Mouse (Mus musculus): ENCODE results near the gene Khdc1a.
"Not testable (repeated sequence)": the region's sequence is repeated elsewhere in the genome, so short reads cannot be mapped to it uniquely, and the experiment has no call there.

The Khdc1a gene

DNA sequence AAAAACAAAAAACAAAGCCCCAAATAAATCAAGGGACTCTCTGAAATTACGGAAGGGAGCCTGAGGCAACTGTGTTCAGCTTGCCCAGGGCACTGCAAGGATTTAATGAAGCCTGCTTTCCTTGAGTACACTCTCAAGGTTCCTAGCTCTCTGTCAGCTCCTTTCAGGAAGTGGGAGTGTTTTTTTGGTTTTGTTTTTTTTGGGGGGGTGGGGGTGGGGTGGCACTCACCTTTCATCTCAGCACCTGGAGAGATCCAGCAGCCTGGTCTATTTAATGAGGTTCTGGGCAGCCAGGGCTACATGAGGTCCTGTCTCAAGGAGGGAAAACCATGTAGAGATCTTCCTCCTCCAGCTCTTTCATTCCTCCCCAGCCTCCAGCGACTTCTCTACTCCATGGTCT, at the start of gene Khdc1a:
Gene Khdc1a (plus strand): TSS at position 301 of the 400 bp plus-strand sequence.
- CTCF ChIA-PET: no interaction called here

DNA sequence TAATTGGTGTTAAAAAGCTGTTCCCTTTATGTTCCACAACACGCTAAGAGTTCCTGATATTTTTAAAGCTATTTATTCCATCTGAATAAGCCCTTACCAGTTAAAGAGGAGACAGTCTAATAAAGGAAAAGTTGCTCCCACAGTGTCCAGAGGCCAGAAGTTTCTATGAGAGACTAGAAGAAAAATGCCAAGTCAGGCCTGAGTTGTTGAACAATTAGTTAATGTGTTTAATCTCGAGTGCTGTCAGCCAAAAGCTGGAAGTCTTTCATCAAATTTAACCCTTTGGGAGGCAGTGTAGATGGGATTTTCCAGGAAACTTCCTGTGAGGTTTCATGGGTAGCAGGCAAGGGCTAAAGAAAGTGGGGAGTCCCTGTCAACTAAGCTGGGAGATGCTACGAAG, 49.6 kb upstream of the Khdc1a start:
- CTCF ChIA-PET: no interaction called here

DNA sequence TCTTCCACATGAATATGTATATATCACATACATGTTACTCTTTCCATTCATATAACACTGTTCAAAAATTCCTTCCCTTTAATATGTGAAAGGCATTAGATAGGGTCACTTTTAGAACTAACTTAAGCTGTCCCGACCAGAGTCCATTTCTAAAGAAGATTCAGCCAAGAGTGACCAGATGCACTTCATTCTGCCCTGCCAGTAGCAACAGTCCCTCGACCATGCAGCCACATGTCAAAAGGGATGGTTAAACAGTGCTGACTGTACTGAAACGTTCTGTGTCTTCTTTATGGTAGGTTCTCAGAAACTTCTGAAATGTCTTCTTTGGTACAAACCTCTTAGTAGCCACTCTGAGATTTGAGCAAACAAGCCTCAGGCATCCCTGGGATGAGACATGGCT, 47.8 kb upstream of the Khdc1a start:
- CTCF ChIA-PET: no interaction called here

DNA sequence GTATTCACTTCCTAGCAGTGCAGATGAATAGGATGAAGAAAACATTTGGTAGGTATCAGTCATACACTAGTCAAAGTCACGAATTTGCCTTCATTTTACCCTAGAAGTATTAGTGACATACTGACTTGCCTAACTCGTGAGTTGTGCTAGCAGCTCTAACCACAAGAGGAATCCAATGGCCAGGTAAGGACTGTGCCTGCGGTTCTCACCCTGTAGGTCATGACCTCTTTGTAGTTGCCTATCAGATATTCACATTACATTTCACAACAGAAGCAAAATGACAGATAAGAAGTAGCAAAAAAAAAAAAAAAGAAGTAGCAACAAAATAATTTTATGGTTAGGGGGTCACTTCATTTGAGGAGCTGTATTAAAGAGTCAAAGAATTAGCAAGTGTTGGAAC, 45.3 kb upstream of the Khdc1a start:
- CTCF ChIA-PET: interaction anchor here (0.7 kb wide), 1 partner anchor 60 kb away, joined by 4 read pairs; no protein-coding TSS in a partner anchor

DNA sequence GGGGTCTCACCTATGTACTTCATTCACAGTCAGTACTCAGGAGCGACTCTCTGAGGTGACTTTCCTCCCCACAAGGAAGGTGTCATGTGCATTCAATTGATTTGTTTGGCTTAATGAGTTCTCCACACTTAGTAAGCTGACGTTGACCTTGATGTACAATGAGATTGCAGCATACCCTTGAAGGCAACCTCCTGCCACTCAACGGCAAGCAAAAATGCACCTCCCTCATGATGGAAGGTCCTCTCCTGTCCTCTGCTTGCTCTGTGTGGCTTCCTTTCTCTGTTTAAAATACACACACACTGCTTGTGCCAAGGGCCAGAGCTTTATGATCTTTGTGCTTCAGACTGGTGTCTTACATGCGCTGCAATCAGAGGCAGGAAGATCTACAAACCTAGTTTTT, 44.8 kb upstream of the Khdc1a start:
- CTCF ChIA-PET: interaction anchor here (0.7 kb wide), 1 partner anchor 60 kb away, joined by 4 read pairs; no protein-coding TSS in a partner anchor

DNA sequence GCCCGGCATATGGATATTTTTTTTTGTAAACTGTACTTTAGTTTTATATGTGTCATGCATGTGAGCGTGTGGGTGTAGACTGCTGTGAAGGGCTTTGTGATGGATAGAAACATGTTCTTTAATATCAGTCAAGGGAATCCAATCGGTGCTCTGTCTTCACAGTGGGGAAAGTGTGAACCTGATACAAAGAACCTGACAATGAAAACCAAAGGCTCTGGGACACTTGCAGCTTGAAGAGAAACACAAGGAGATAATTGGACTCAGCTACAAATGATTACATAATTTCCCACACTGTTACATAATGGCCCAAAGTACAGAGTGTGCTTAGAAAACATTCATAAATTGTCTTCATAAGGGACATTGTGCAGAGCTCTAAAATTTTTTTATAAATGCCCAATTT, 44.0 kb upstream of the Khdc1a start:
- CTCF ChIA-PET: interaction anchor here (0.6 kb wide), 1 partner anchor 13 kb away, joined by 10 read pairs; no protein-coding TSS in a partner anchor

DNA sequence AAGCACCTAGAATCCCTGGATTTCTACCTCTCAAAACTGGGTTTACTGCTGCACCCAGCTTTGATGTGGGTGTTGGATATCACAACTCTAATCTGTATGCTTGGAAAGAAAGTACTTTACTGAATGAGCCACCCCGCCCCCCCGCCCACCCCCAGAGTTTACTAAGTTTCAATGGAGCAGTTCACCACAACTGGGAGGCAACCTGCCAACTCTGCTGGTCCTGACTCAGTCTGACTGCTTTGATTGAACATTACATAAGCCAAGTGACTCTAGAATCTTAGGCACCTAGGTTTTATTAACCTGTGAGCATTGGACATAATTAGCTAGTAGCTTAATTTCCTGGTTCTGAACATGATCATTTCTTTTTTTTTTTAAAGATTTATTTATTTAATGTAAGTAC, 35.1 kb upstream of the Khdc1a start:
- CTCF ChIA-PET: no interaction called here

DNA sequence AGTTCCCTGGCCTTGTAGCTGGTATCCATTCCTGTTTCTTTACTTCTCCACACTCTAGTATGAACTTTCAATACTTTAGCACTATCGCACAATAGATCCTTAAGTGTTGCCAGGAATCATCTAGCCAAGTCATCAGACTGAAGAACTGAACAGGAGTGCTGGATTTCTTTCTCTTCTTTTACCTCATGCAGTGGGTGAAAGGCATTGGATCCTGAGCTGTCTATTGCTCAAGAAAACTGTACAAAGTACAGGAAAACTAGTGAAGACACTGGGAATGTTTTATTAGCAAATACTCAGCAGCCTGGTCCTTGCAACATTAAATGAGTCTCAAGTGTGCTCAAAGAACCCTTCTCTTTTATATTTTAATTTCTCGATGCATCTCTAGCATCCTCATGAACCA, 33.7 kb upstream of the Khdc1a start:
- CTCF ChIA-PET: interaction anchor here (0.9 kb wide), 1 partner anchor 45 kb away, joined by 3 read pairs; no protein-coding TSS in a partner anchor

DNA sequence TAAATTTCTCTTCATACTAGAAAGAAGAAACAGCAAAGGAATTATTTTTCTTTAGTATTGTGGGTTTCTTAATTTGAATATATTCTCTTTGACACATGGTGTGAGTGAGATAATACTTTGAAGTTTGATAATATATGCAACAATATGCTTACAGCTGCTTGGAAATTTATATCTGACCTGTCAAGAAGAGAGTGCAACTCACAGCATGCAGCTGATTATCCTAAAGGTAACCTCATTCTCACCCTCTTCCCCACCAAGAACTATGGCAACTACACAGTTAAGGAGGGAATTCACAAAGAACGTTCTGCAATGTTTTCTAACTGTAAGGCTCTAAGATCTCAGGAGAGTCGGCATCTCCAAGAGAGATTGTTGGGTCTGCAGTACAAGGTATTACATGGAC, 33.1 kb upstream of the Khdc1a start:
- CTCF ChIA-PET: no interaction called here

DNA sequence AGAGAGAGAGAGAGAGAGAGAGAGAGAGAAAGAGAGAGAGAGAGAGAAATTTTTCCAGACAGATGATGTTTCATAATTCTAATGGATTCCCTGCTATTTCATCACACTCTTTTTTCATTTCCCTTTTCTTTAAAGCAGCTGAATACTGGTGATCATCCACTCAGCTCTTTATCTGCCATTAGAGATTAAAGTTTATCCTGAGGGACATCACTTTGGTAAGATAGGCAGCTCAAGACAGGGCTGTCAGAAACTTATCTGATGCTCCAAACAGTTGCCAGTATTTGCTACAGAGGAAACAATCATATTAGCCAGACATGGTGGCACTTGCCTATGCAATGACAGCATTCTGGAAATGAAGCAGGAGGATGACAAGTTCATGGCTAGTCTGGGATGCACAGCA, 31.2 kb upstream of the Khdc1a start:
- CTCF ChIA-PET: no interaction called here

DNA sequence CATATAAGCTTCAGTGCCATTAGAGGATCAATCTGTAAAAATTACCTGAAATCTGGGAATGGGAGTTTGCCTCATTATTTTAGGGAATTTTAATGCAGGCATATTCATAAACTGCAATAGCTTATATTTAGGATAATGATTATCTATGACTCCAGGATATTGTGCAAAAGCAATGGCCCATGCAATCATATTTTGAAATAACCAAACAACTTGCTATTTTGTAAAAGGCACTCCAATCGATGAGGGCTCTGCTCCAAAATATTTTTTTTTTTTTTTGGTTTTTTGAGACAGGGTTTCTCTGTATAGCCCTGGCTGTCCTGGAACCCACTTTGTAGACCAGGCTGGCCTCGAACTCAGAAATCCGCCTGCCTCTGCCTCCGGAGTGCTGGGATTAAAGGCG, 29.2 kb upstream of the Khdc1a start:
- CTCF ChIA-PET: not testable (repeated sequence)

DNA sequence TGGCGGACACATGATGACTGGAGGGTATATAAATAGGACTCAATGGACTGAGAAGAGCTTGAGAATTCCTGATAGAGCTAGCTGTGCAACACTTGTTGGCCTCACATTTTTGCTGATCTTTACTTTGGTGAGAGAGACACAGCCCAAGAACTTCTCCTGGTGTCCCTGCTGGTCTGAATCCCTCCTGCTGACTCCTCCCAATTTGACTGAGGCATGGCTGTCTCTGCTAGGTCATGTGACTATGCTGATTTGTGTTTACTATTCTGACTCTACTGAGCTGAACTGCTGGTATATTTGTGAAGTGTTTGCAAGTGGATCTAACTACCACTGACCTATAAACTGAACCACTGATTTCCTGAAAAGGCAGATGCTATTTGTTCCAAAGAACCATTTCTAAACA, 27.8 kb upstream of the Khdc1a start:
- CTCF ChIA-PET: no interaction called here

DNA sequence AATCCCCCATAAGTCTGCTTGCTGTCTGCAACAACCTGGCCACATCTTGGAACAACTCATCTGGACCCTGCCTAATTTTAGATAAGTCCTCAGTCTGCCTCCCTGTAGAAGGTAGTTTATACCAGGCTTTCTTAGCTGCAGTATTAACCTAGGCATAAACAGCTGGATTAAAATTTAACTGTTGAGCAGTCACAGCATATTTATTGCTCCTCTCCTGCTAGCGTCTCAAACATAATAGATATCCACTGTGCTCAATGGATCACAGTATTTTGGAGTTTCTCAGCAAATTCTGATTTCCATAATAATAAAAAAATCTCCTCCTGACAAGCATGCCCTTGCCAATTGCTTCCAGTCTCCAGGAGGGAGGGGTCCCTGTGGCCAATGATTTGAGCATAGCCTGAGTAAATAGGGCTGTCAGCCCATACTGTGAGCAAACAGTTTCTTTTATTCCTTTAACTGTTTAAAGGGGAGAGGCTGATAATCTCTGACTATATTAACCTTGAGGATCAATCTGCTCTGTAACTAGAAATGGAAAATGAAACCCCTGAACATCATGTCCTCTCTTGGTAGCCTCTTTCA, 25.4 kb upstream of the Khdc1a start:
- CTCF ChIA-PET: no interaction called here

DNA sequence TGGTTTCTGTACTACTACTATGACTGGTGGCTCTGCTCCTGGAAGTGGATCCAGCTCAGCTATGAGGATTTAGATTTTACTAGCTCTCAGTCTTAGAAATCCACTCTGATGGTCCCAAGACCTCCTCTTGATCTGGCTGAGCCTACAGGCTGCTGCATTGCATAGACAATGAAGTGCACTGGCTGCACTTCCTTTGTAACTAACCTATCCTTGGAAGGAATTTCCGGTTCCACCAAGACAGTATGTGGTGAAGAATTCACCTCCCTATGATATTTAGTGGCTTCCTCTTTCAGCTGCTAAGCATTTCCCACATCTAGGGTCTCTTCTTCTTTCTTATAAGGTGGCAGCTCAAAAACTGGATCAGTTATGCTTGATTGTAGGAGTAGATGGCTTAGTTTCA, 24.8 kb upstream of the Khdc1a start:
- CTCF ChIA-PET: no interaction called here

DNA sequence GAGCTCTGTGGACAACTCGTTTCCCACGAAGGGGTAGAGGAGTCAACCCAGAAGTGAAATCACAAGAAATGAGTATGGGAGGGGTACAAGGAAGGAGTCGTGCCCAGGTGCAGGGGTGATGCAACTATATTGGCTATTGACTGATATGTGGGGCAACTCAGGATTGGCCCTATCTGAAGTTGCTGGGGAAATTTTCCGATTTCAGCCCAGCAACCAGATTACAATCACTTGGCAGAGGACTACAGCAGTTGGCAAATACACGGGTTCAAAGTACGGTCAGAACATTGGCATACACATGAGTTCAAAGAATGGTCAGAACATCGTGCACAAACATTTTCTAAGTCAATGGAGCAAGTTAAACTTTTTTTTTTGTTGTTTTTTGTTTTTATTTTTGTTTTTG, 22.7 kb upstream of the Khdc1a start:
- CTCF ChIA-PET: no interaction called here

DNA sequence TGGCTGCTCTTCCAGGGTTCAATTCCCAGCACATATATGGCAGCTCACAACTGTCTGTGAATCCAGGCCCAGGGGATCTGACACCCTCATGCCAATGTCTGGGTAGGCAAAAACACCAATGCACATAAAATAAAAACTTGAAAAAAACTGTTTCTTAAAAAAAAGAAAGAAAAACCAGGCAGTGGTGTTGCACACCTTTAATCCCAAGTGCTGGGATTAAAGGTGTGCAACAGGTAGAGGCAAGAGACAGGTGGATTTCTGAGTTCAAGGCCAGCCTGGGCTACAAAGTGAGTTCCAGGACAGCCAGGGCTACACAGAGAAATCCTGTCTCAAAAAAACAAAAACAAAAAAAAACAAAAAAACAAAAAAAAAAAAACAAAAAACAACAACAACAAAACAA, 18.3 kb upstream of the Khdc1a start:
- CTCF ChIA-PET: not testable (repeated sequence)

DNA sequence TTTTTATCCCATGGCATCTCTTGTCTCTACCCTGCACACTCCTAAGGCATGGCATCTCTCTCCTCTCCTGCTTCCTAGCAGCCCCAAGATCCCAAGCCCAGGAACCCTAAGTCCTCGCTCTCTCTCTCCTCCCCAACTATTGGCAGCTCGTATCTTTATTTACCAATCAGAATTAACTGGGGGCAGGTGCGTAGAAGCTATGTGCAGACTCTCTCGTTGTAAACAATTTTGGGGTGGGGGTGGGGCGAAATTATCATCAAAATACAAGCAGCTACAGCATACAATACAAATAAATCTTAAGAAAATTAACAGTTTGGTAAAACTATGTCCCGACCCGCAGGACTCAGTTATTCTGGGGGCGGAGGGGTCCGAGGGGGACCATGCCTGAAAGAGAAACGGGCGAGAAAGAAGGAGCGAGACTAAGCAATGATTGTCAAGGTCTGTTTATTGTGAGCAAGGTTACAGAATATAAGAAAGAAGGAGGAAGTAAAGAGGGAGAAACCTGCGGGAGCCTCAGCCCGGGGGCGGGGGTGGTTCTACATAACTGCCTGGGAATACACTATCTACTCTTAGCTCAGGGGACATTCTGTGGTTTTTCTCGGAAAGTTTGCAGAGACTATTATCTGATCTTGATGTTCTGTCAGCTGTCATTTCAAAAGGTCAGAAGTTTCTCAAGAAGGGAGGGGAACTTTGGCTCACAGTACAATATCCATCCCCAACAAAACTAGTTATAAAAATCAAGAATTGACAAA, 16.0 kb upstream of the Khdc1a start:
- CTCF ChIA-PET: no interaction called here

DNA sequence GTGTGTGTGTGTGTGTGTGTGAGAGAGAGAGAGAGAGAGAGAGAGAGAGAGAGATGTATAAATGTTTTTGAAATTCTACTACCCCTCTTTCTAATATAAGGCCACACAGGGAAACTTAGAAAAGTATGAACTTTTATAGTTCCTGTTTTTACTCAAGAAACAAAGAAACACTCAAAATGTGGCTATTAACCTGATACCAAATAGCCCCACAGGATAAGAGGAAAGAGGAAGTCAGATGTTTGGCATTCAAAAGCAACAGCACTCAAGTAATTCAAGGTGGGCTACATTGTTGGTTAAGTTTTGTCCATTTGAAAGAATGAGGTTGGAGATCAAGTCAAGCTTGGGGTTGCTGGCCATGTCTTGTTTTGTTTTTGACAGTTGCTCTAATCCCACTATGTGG, 13.6 kb upstream of the Khdc1a start:
- CTCF ChIA-PET: no interaction called here

DNA sequence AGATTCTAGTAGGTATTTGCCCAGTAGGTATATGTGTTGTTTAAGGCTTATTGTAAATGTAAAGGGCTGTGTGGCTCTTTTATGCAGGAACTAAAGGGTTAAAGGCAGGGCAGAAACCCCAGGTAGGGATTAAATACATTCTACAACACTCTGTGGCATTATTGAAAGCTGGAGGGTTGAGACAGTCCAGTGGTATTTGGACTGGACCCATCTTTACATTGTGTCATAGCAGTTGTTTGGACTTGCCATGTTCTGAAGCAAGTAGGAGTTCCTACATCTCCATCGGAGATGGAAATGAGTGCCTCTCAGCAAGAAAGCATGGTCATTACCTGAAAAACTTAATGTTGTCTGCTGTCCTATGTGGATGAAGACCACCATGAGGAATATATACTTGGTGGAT, 8.7 kb upstream of the Khdc1a start:
- CTCF ChIA-PET: no interaction called here

DNA sequence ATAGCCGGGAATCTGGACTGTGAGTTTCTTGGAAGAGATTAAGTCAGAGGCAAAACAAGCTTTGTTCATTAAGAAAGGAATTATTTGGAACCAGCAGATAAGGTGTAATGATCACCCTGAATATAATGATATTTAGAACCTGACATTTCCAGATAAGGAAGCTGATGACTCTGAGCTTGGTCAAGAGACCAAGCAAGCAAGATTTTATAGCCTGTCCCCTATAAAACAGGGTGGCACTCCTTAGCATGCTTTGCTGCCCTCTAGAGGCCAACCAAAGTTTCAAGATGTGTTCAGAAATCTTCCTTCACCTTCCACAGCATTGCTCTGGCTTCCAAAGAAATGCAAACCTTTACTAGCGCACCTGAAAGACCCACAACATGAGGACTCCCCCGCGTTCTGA, 5.2 kb upstream of the Khdc1a start:
- CTCF ChIA-PET: no interaction called here

DNA sequence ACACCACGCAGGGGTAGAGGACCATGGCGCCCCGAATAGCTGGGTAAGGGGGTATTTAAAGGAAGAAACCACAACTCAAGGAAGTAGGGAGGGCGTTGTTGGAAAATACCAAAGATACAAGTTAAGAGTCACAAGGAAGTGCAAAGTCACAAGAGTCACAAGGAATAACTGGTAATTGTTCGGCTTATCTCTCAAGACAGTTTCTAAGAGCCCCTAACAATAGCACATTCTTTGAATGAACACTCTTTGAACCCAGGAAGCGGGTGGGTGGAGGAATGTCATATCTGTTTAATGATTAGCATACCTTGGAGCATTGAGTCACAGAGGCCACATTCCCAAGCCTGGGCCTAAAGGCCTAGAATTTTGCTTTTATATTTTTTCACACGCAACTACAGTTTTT, 4.7 kb upstream of the Khdc1a start:
- CTCF ChIA-PET: not testable (repeated sequence)

DNA sequence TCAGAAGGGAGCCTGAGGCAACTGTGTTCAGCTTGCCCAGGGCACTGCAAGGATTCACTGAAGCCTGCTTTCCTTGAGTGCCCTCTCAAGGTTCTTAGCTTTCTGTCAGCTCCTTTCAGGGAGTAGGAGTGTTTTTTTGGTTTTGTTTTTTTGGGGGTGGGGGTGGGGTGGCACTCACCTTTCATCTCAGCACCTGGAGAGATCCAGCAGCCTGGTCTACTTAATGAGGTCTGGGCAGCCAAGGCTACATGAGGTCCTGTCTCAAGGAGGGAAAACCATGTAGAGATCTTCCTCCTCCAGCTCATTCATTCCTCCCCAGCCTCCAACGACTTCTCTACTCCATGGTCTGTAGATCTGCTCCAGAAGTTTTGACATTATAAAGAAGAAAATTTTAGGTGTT, 18.6 kb downstream of the Khdc1a start, which contains the start of gene Khdc1c:
Gene Khdc1c (plus strand): TSS at position 301 of the 400 bp plus-strand sequence.
- CTCF ChIA-PET: interaction anchor here (0.7 kb wide), 1 partner anchor 110 kb away, joined by 9 read pairs; no protein-coding TSS in a partner anchor

DNA sequence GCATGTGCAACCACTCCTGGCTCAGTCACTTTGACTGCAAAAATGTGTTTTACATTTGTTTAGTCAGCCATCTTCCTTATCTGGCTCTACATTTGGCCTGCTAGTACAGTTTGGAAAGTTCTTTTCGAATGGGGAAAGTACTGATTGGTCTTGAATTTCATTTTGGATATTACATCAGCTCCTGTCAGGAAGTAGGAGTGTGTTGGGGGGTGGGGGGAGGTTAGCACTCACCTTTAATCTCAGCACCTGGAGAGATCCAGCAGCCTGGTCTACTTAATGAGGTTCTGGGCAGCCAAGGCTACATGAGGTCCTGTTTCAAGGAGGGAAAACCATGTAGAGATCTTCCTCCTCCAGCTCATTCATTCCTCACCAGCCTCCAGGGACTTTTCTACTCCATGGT, 33.8 kb downstream of the Khdc1a start, which contains the start of gene Khdc1b:
Gene Khdc1b (plus strand): TSS at position 301 of the 400 bp plus-strand sequence.
- CTCF ChIA-PET: no interaction called here

All from spleen, embryonic (tissue).